Mouse (Mus musculus): ENCODE measurements at regions not wholly inside any gene's neighbourhood (a gene's known extent, or its start where the extent isn't known, plus 50 kb on each side); places are given as distances from the start of the nearest gene placed in this dataset.

DNA sequence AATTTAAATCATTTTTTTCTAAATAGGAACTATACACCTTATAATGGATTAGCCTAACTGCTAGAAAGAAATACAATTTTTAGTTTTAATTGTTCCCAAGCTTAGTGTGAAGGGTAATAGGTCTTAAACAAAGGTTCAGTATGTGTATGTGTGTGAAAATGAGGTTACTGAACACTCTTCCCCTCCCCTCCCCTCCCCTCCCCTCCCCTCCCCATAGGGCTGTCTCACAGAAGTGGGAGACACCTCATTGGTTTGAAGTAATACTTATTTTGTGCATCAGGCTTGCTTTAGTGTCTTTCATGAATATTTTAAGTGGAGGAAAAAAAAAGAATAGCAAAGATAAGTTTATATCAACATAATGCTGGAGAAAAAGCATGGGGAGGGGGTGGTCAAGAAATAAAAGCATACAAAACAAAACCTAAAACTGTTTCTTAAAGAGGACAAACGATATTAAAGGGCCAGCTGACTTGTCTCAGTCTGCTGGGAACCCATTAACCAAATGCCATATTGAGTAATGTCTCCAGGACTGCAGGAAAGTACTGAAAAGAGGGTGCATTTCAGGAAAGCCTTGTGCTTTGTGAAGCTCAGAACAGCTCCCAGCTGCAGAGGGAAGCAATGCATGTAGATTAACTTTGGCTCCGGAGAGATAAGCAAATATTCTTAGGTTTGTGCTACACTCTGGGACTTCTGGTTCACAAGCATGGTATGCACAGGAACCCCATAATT is 59.2 kb downstream of the Csl start:
- 27% methylated on average over 2 of the region's 2 CpGs for WGBS
- Histone ChIP-seq H3K4me3 (ENCODE audit: low read depth, low read length) (no peak overlapping the region), H3K9me3 (ENCODE audit: low read length) (no peaks in the 10 kb centered on the region), H3K36me3 (ENCODE audit: insufficient read depth, low read length) (no peaks in the 10 kb centered on the region), H3K4me1 (ENCODE audit: insufficient read depth, low read depth, low read length) (no peaks in the 10 kb centered on the region), H3K4me2 (replicated peaks; ENCODE audit: low read depth, low read length) (no peak overlapping the region), H3K27ac (ENCODE audit: low read length) (no peak overlapping the region), H3K27me3 (replicated peaks; ENCODE audit: insufficient read depth, low read length) (no peaks in the 10 kb centered on the region), H3K9ac (replicated peaks; ENCODE audit: low read depth) (no peak overlapping the region)
- DNase-seq (ENCODE audit: low spot score) (peak; percentile 55), ATAC-seq (no peak)
- no peak for TF ChIP-seq EP300 (IDR thresholded peaks at IDR 0.05)
- no peak for TF ChIP-seq CTCF (IDR thresholded peaks at IDR 0.05)
